Mouse (Mus musculus) ovary, postnatal 10 days (tissue): ENCODE data around the gene Olfr624.
"Not testable (repeated sequence)": the region's sequence is repeated elsewhere in the genome, so short reads cannot be mapped to it uniquely, and the experiment has no call there.

Experiments
- DNase-seq: peaks from one replicate; pipeline ENCODE4 v3.0.0; 2022; ENCODE audit warnings: low spot score

The Olfr624 gene

DNA sequence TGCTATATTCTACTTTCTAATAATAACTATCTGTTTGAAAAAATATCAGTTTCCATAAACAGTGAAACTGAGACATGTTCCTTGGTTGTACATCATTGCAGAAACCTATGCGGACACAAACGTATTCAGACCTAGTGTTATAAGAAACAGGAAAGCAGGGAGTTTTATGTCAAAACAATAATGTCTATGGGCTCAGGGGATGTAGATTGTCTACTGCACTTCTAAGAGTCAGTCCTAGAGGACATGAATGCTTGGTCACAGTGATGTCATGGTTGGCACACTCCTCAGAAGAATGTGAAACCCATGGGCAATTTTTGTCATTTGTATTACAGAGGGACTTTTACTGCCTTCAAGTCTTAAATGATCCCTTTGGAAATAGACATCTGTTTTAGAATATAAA is at the start of gene Olfr624:
Olfr624 (minus strand) TSS at position 101 of the 400 bp plus-strand sequence.
- no peak for DNase-seq

DNA sequence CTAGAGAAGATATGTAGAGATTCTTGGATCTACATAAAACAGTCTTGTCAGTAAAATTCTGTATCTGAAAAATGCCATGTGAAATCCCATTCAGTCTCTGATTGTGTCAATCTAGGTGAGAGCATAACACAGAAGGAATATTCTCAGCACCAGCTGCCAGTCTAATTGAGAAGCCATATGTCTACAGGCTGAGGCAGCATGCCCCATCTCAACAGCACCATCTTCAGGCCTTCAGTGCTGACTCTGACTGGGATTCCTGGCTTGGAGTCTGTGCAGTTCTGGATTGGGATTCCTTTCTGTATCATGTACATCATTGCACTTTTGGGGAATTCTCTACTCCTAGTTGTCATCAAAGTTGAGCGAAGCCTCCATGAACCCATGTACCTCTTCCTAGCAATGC is 45.4 kb upstream of the Olfr624 start:
- DNase-seq, result not testable (repeated sequence)

DNA sequence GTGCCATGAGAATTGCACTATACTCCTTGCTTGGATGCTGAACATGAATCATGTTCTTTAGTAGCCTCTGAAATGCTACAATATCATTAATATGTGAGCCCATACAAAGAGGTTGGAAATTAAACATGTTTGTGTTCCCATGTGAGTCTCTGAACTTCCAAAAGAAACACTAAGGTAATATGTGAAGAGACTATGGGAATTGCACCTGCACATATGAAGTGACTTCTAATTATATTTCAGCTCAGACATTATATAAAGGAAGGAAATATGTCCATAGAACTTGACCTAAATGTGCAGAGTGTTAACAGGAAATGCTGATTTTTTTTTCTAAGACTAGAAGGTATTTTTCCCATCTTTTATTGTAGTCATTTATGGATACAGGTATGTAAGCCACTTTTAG is 43.4 kb upstream of the Olfr624 start, which contains the start of gene Olfr243:
Olfr243 (plus strand) TSS at position 301 of the 400 bp plus-strand sequence.
- DNase-seq, result no peak

DNA sequence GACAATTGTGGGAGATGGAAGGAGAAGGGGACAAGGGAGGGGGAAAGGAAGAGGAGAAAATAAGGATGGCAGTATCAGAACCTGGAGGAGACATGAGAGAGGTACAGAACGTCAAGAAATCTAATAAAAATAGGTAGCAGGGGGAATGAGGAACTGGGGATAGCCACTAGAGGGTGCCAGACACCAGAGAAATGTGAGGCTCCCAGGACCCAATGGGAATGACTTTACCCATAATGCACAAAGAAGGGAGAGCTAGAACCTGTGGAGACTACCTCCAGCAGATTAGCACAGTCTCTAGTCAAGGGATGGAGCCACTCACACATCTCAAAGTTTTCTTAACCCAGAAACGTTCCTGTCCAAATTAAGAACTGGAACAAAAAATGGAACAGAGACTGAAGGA is 41.0 kb upstream of the Olfr624 start:
- no peak for DNase-seq

GRCm38 (mm10) chr7:103699469-103699868 is 28.5 kb upstream of the Olfr624 start:
- DNase-seq, result no peak

- DNase-seq, result no peak
Measured at GRCm38 (mm10) chr7:103682420-103682819, 11.4 kb upstream of the Olfr624 start, which contains the start of gene Olfr625-ps1. Gene Olfr625-ps1 (plus strand): TSS chr7:103682720.

- DNase-seq, result no peak
Measured at GRCm38 (mm10) chr7:103663598-103663997, 7.4 kb downstream of the Olfr624 start, which contains the start of gene Olfr623. Gene Olfr623 (minus strand): TSS chr7:103663698.

- no peak for DNase-seq
Measured at GRCm38 (mm10) chr7:103644070-103644469, 26.9 kb downstream of the Olfr624 start.

DNA sequence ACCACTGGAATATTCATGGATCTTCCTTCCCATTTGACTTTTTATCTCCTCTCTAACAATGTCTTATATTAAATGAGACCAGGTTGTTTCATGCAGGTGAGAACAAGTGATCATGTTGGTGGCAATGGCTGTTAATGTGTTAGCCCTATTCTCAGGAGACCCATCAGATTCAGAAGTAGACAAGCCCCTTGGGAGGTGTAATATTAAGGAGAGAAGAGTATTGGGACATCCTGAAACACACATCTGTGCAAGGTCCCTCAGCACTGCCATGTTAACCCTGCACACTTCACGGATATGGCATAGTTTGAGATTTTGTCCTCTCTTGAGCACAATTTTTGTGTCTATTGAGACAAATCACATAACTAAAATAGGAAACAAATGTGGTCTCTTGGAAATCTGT is 28.4 kb downstream of the Olfr624 start, which contains the start of gene Olfr622:
Olfr622 (minus strand) TSS at position 101 of the 400 bp plus-strand sequence.
- no peak for DNase-seq

GRCm38 (mm10) chr7:103636795-103637194 is 34.2 kb downstream of the Olfr624 start:
- no peak for DNase-seq
